Mouse (Mus musculus) embryonic facial prominence, embryonic 12.5 days (tissue): ENCODE data around the gene Prkca. TPM values are rescaled to one million over a fixed set of nuclear protein-coding genes. Genes with fewer than 3 reads are reported as not detected.

ENCODE experiments used
- ATAC-seq: fragments of 200-750 bp; cut with Nextera tagmentation; 2 replicates; pipeline ENCODE4 v1.8.0; 2017; ENCODE audit not compliant: insufficient number of reproducible peaks, insufficient read depth, low FRiP score, low TSS enrichment
- H3K27ac ChIP-seq: fragments of 300-500 bp; sonication (generic); 2 replicates; pipeline ENCODE4 v1.5.1; 2016; ENCODE audit warnings: mild to moderate bottlenecking
- H3K27me3 ChIP-seq: fragments of 300-500 bp; sonication (generic); 2 replicates; pipeline ENCODE4 v1.6.1; 2016; ENCODE audit warnings: mild to moderate bottlenecking, moderate library complexity
- H3K36me3 ChIP-seq: fragments of 300-500 bp; sonication (generic); 2 replicates; pipeline ENCODE4 v1.6.1; 2016; ENCODE audit warnings: mild to moderate bottlenecking
- H3K4me1 ChIP-seq: fragments of 300-500 bp; sonication (generic); 2 replicates; pipeline ENCODE4 v1.6.1; 2016
- H3K4me2 ChIP-seq: fragments of 300-500 bp; sonication (generic); replicated peaks from 2 replicates; pipeline ENCODE4 v1.6.1; 2016; ENCODE audit warnings: mild to moderate bottlenecking, moderate library complexity
- H3K4me3 ChIP-seq: fragments of 300-500 bp; sonication (generic); 2 replicates; pipeline ENCODE4 v1.5.1; 2016; ENCODE audit warnings: mild to moderate bottlenecking
- H3K9ac ChIP-seq: fragments of 300-500 bp; sonication (generic); 2 replicates; pipeline ENCODE4 v1.6.1; 2016; ENCODE audit warnings: mild to moderate bottlenecking, moderate library complexity
- H3K9me3 ChIP-seq: fragments of 300-500 bp; sonication (generic); 2 replicates; pipeline ENCODE4 v1.6.1; 2016; ENCODE audit warnings: mild to moderate bottlenecking, moderate library complexity
- WGBS: fragments of 180-500 bp; shearing (Covaris S2); methylation state at CpG from one replicate; pipeline ENCODE4 v1.1.7; 2016; 5-methylcytosine and 5-hydroxymethylcytosine counted together
- polyA plus RNA-seq: library from polyadenylated mRNA; unstranded; fragments of >200 nt; fragmentation: Nextera tagmentation; extraction: Ambion mirVana; gene quantifications from 2 replicates; pipeline ENCODE4 v1.2.1, GENCODE M21; 2016

Gene Prkca
- polyA plus RNA-seq, 1 experiment from 2014 or later, result 8.5 TPM

- Histone ChIP-seq H3K4me3 (no peak overlapping the region), H3K36me3 (no peaks in the 10 kb centered on the region), H3K9ac (no peak overlapping the region), H3K4me2 (no peak overlapping the region), H3K4me1 (no peaks in the 10 kb centered on the region), H3K9me3 (no peaks in the 10 kb centered on the region), H3K27ac (no peak overlapping the region), H3K27me3 (no peaks in the 10 kb centered on the region)
- 95% methylated on average over 6 of the region's 6 CpGs for WGBS
- ATAC-seq, result no peak
Measured at GRCm38 (mm10) chr11:108171260-108171659, 172.5 kb downstream of the Prkca start.

- ATAC-seq, result no peak
- H3K4me3 ChIP-seq, result no peak overlapping the region
- H3K4me2 ChIP-seq, result no peak overlapping the region
- H3K36me3 ChIP-seq, result no peaks in the 10 kb centered on the region
- WGBS, result 86% methylated on average over 3 of the region's 3 CpGs
- no peak overlapping the region for H3K27ac ChIP-seq
- H3K9me3 ChIP-seq, result no peaks in the 10 kb centered on the region
- no peaks in the 10 kb centered on the region for H3K4me1 ChIP-seq
- H3K9ac ChIP-seq, result no peak overlapping the region
- H3K27me3 ChIP-seq, result no peaks in the 10 kb centered on the region
Measured at GRCm38 (mm10) chr11:108170107-108170506, 173.6 kb downstream of the Prkca start.

GRCm38 (mm10) chr11:108165725-108166124 is 178.0 kb downstream of the Prkca start:
- no peaks in the 10 kb centered on the region for H3K9me3 ChIP-seq
- no peak overlapping the region for H3K27ac ChIP-seq
- H3K9ac ChIP-seq, result no peak overlapping the region
- H3K4me3 ChIP-seq, result no peak overlapping the region
- no peak overlapping the region for H3K4me2 ChIP-seq
- ATAC-seq, result no peak
- 76% methylated on average over 9 of the region's 9 CpGs for WGBS
- H3K4me1 ChIP-seq, result no peaks in the 10 kb centered on the region
- H3K27me3 ChIP-seq, result no peaks in the 10 kb centered on the region
- no peaks in the 10 kb centered on the region for H3K36me3 ChIP-seq

GRCm38 (mm10) chr11:108162639-108163038 is 181.1 kb downstream of the Prkca start:
- ATAC-seq, result no peak
- Histone ChIP-seq H3K9ac (no peak overlapping the region), H3K27me3 (no peaks in the 10 kb centered on the region), H3K9me3 (no peaks in the 10 kb centered on the region), H3K27ac (no peak overlapping the region), H3K4me2 (no peak overlapping the region), H3K36me3 (no peaks in the 10 kb centered on the region), H3K4me1 (no peaks in the 10 kb centered on the region), H3K4me3 (no peak overlapping the region)
- WGBS, result 89% methylated on average over 1 of the region's 1 CpGs

- Histone ChIP-seq H3K27me3 (no peaks in the 10 kb centered on the region), H3K9me3 (no peaks in the 10 kb centered on the region), H3K4me1 (no peaks in the 10 kb centered on the region), H3K27ac (no peak overlapping the region), H3K36me3 (no peaks in the 10 kb centered on the region), H3K9ac (no peak overlapping the region), H3K4me3 (no peak overlapping the region), H3K4me2 (no peak overlapping the region)
- 37% methylated on average over 4 of the region's 4 CpGs for WGBS
- ATAC-seq, result no peak
Measured at GRCm38 (mm10) chr11:108162110-108162509, 181.6 kb downstream of the Prkca start.

- Histone ChIP-seq H3K27ac (no peak overlapping the region), H3K4me3 (no peak overlapping the region), H3K36me3 (no peaks in the 10 kb centered on the region), H3K4me2 (no peak overlapping the region), H3K27me3 (no peaks in the 10 kb centered on the region), H3K9ac (no peak overlapping the region), H3K9me3 (no peaks in the 10 kb centered on the region), H3K4me1 (no peaks in the 10 kb centered on the region)
- no peak for ATAC-seq
- 91% methylated on average over 7 of the region's 7 CpGs for WGBS
Measured at GRCm38 (mm10) chr11:108160056-108160455, 183.7 kb downstream of the Prkca start.

GRCm38 (mm10) chr11:108158046-108158445 is 185.7 kb downstream of the Prkca start:
- ATAC-seq, result no peak

GRCm38 (mm10) chr11:108157074-108157473 is 186.7 kb downstream of the Prkca start:
- H3K9ac ChIP-seq, result no peak overlapping the region
- 95% methylated on average over 5 of the region's 5 CpGs for WGBS
- H3K4me2 ChIP-seq, result no peak overlapping the region
- H3K9me3 ChIP-seq, result no peaks in the 10 kb centered on the region
- peaks cover 5% of the 10 kb centered on the region; the same call in 1 of the 2 replicates for H3K4me1 ChIP-seq
- no peak overlapping the region for H3K27ac ChIP-seq
- ATAC-seq, result no peak
- no peaks in the 10 kb centered on the region for H3K36me3 ChIP-seq
- no peaks in the 10 kb centered on the region for H3K27me3 ChIP-seq
- no peak overlapping the region for H3K4me3 ChIP-seq

More at GRCm38 (mm10) chr11:108158046-108158445, 185.7 kb downstream of the Prkca start:
- H3K9me3 ChIP-seq, result no peaks in the 10 kb centered on the region
- no peak overlapping the region for H3K27ac ChIP-seq
- H3K4me2 ChIP-seq, result no peak overlapping the region
- no peaks in the 10 kb centered on the region for H3K36me3 ChIP-seq
- H3K9ac ChIP-seq, result no peak overlapping the region
- H3K27me3 ChIP-seq, result no peaks in the 10 kb centered on the region
- H3K4me1 ChIP-seq, result no peaks in the 10 kb centered on the region; the same call in 1 of the 2 replicates
- no peak overlapping the region for H3K4me3 ChIP-seq
- WGBS, result 95% methylated on average over 3 of the region's 3 CpGs

- Histone ChIP-seq H3K4me1 (peaks cover 13% of the 10 kb centered on the region; the same call in 1 of the 2 replicates), H3K27ac (no peak overlapping the region), H3K27me3 (no peaks in the 10 kb centered on the region), H3K9ac (no peak overlapping the region), H3K9me3 (no peaks in the 10 kb centered on the region), H3K4me2 (no peak overlapping the region), H3K36me3 (no peaks in the 10 kb centered on the region), H3K4me3 (no peak overlapping the region)
- no peak for ATAC-seq
- 82% methylated on average over 5 of the region's 5 CpGs for WGBS
Measured at GRCm38 (mm10) chr11:108156107-108156506, 187.6 kb downstream of the Prkca start.

GRCm38 (mm10) chr11:108155088-108155580 is 188.6 kb downstream of the Prkca start:
- no peaks in the 10 kb centered on the region for H3K27me3 ChIP-seq
- ATAC-seq, result no peak
- H3K4me3 ChIP-seq, result no peak overlapping the region
- no peaks in the 10 kb centered on the region for H3K36me3 ChIP-seq
- H3K4me2 ChIP-seq, result no peak overlapping the region
- H3K4me1 ChIP-seq, result peaks cover 20% of the 10 kb centered on the region; the same call in 1 of the 2 replicates
- H3K27ac ChIP-seq, result no peak overlapping the region
- no peaks in the 10 kb centered on the region for H3K9me3 ChIP-seq
- WGBS, result 93% methylated on average over 8 of the region's 8 CpGs
- H3K9ac ChIP-seq, result no peak overlapping the region

- Histone ChIP-seq H3K27ac (no peak overlapping the region), H3K4me2 (no peak overlapping the region), H3K27me3 (no peaks in the 10 kb centered on the region), H3K4me3 (no peak overlapping the region), H3K4me1 (peaks cover 25% of the 10 kb centered on the region), H3K36me3 (no peaks in the 10 kb centered on the region), H3K9ac (no peak overlapping the region), H3K9me3 (no peaks in the 10 kb centered on the region)
- ATAC-seq, result no peak
- 87% methylated on average over 9 of the region's 9 CpGs for WGBS
Measured at GRCm38 (mm10) chr11:108153997-108154841, 189.5 kb downstream of the Prkca start.

- H3K4me3 ChIP-seq, result no peak overlapping the region
- no peaks in the 10 kb centered on the region for H3K27me3 ChIP-seq
- peaks cover 39% of the 10 kb centered on the region for H3K4me1 ChIP-seq
- H3K9ac ChIP-seq, result no peak overlapping the region
- H3K27ac ChIP-seq, result no peak overlapping the region
- H3K9me3 ChIP-seq, result no peaks in the 10 kb centered on the region
- WGBS, result 79% methylated on average over 4 of the region's 4 CpGs
- no peak for ATAC-seq
- no peak overlapping the region for H3K4me2 ChIP-seq
- H3K36me3 ChIP-seq, result no peaks in the 10 kb centered on the region
Measured at GRCm38 (mm10) chr11:108152591-108152990, 191.1 kb downstream of the Prkca start.
